Mouse (Mus musculus) cerebellum, postnatal 25 days (tissue): ENCODE results near the gene Oas1c.
"Not testable (repeated sequence)": the region's sequence is repeated elsewhere in the genome, so short reads cannot be mapped to it uniquely, and the experiment has no call there.

Source experiments
- DNase-seq, 2 experiments: peaks; one replicate each; pipeline ENCODE4 v3.0.0; 2021; ENCODE audit warnings: mixed read lengths in 2 of 2

The Oas1c gene

GRCm38 (mm10) chr5:120811951-120812819 lies at the start of gene Oas1c:
TSS of gene Oas1c (minus strand) at chr5:120812514.
- peak; percentile 79 to 83 for DNase-seq

GRCm38 (mm10) chr5:120861121-120861520 lies 48.8 kb upstream of the Oas1c start, which contains the start of gene Oas1h:
TSS of gene Oas1h (plus strand) at chr5:120861421.
- no peak for DNase-seq

DNA sequence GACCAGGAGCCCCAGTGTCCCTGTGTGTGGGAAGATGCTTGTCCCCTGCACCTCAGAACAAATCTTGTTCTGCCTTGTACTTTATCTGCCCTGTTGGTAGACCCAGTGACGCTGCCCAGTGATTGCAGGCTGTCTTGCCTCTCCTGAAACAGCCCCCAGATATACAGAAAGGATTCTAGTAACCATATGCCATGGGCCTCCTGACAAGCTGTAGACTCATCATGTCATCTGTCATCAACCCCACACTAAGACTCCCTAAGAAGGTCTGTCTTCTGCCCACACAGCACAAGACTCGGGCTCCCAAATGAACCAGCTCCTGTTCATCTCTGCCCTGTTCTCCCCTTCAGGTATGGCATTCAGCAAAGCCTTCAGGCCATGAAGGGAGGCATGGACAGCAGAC lies 46.9 kb upstream of the Oas1c start:
- peak in 1 of 2 experiments; percentile 51 for DNase-seq

GRCm38 (mm10) chr5:120849601-120850136 lies 37.4 kb upstream of the Oas1c start:
- peak; percentile 38 to 54 for DNase-seq

GRCm38 (mm10) chr5:120847067-120847466 lies 34.8 kb upstream of the Oas1c start, which contains the start of gene Oas1f:
TSS of gene Oas1f (plus strand) at chr5:120847367.
- DNase-seq = no peak

- peak; percentile 20 to 58 for DNase-seq
These were observed 32.4 kb upstream of the Oas1c start for GRCm38 (mm10) chr5:120844713-120845112.

DNA sequence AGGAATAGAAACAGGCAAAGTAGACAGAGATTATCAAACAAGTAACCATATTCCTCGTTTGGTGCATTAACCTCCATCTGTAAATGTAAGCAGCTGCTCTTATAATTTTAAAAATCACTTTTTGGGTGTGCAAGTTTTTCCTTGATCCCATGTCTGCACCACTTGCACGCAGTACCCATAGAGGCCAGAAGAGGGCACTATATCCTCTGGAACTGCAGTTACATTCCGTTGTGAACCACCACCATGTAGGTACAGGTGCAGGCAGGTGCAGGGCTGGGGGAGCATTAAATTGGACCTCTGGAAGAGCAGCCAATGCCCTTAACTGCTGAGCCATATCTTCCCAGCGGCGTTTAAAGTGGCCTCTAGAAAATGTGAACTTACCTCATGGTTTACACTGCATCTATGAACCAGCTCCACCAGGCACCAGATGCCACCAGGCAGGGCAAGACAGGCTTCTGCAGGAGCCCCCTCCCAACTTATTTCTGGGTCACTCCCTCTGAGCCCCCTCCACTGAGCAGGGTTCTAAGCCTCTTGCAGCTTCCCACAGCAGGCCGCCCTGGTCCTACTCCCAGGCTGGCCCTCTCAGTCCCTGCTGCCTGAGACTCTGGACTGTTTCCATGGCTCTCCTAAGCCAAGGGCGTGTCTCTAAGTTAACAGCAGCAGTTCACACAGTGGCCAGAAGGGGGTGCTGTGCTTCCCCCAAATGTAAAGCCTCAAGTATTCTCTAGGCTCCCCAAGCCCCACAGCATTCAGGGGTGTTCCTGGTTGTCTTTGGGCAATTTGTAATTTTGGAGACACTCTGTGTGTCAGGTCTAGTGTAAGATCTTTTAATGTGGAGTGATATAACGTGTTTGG lies 24.6 kb upstream of the Oas1c start:
- DNase-seq = peak; percentile 68 to 82

GRCm38 (mm10) chr5:120833335-120834280 lies 21.3 kb upstream of the Oas1c start:
- no peak for DNase-seq

DNA sequence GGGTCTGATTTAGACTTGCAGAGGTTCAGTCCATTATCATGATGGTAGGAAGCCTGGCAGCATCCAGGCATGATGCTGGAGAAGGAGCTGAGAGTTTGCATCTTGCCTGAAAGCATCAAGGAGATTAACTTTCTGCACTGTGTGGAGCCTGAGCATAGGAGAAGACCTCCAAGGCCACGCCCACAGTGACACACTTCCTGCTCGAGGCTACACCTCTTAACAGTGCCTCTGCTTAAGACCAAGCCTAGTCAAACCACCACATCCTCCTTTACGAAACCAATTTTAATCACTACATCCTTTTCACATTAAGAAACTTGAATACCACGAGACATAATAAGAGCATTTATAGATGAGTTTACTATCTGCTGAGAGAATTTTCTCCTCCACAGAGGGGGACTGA lies 18.7 kb upstream of the Oas1c start:
- DNase-seq = no peak

DNA sequence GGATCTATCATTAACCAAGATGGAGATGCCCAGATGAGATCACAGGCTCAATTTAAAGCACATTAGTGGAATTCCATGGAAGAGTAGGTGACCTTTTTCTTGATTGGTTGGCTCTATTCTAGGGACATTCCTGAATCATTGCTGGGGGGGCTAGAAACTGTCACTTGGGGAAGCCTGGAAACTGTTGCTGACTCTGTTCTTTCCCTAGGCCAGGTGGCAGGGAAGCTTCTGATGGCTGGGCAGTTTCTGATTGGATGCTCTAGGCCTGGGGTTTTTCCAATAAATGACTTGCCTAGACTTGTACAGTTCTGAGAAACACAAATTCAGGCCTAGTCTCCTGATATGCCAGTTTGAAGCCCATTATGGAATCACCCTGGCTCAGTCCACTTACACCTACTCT lies 6.7 kb upstream of the Oas1c start:
- DNase-seq = no peak

GRCm38 (mm10) chr5:120815949-120816348 lies 3.6 kb upstream of the Oas1c start:
- DNase-seq = peak; percentile 20 to 48

DNA sequence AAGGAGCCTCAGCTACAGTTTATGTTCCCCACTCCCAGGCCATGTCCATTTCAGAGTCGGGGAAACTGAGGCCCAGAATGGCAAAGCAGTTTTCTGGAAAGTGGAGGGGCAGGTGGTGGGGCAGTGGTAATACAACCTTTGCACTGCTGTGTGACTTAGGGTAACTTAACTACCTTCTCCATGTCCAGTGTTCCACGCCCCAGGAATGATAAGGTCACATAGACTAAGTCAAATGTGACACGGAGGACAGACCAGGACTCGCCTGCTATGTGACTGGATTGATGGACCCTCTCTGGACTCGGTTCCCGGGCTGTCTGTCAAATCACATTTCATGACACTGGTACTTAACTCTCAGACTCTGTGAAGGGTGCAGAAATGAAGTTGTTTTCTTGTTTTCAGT lies 709 bp upstream of the Oas1c start:
- DNase-seq = no peak

DNA sequence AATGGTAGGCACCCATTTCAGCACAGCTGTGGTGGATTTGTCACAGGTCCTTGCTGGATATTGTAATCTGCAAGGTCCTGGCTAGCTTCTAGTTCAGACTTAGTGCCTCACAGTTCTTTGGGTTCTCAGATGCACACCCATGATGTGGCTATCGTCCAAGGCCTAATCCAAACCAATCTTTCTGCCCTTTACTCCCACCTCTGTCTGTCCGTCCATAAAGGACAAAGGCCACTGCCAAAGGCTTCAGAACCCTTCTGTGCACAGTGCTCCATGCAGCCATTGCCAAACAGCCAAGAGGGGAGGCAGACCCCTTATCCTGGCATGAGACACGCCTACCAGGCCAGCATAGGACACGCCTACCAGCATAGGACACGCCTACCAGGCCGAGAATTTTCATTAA lies 3.1 kb downstream of the Oas1c start:
- DNase-seq = no peak

GRCm38 (mm10) chr5:120806458-120806857 lies 5.9 kb downstream of the Oas1c start:
- DNase-seq = peak; percentile 49 to 72

DNA sequence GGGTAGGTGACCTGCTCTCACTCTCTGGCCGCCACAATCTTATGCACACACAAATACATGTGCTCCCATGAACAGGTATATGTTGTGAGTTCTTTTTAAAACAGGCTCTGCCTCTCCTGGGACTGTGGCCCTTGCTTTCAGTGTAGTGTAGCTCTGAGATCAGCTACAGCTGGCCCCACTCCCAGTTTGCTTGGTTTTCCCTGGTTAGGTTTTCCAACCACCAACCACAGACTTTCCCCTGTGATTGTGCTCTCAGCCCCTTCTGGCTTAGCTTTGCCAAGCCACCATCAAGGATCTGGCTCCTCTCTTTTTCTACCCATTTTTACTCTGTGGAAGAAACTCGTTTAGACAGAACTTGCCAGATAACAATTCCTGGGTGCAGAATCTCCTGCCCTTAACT lies 8.7 kb downstream of the Oas1c start:
- no peak for DNase-seq

- DNase-seq = not testable (repeated sequence)
These were observed 13.4 kb downstream of the Oas1c start for GRCm38 (mm10) chr5:120798943-120799342.

GRCm38 (mm10) chr5:120798147-120798546 lies 14.2 kb downstream of the Oas1c start:
- not testable (repeated sequence) for DNase-seq

- not testable (repeated sequence) for DNase-seq
These were observed 16.8 kb downstream of the Oas1c start, which contains the start of gene Oas1e for GRCm38 (mm10) chr5:120795480-120796034. TSS of gene Oas1e (minus strand) at chr5:120795530.

DNA sequence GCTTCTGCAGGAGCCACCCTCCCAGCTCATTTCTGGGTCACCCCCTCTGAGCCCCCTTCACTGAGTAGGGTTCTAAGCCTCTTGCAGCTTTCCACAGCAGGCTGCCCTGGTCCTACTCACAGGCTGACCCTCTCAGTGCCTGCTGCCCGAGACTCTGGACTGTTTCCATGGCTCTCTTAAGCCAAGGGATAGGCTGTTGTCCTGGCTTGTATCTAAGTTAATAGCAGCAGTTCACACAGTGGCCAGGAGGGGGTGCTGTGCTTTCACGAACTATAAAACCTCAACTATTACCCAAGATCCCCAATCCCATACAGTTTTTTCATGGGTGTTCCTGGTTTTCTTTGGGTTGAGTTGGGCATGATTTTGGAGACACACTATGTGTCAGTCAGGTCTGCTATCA lies 19.3 kb downstream of the Oas1c start:
- peak; percentile 60 to 76 for DNase-seq

DNA sequence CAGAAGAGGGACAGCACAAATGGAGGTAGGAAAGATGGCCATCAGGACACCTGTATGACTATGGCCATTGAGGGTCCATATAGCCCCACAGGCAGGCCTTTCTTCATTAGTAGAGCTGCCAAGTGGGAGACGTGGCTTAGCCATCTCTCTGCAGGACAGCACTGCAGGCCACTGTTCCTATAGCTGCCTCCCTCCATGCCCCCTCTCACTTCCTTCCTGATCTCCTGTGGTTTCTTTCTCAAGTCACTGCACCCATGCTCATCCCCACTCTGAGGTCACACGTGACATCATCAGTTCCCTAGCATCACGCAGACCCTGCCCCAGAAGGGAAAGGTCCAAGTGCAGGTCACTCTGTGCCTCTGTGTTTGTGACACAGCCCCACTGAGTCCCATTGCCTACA lies 25.3 kb downstream of the Oas1c start:
- DNase-seq = no peak

DNA sequence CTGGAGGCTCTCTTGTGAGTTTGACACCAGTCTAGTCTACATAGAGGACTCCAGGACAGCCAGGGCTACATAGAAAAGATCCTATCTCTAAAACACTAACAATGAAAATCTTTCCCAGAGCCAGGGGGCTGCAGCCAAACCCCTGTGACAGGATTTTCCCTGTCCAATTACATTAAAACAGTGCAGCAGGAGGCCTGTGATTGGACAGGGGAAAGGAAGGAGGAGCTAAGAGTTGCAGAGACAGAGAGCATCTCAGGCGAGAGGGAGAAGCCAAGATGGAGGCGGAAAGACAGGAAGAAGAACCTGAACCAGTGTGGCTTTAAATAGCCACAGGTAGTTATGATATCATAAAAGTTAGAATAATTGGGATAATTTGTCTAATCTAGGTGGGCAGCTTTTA lies 29.9 kb downstream of the Oas1c start:
- no peak for DNase-seq

GRCm38 (mm10) chr5:120781646-120782045 lies 30.7 kb downstream of the Oas1c start:
- DNase-seq = no peak
